Mouse (Mus musculus): ENCODE results near the gene Olfr1275. TPM values are rescaled to one million over a fixed set of nuclear protein-coding genes. Genes with fewer than 3 reads are reported as not detected.

Gene Olfr1275
- not detected for total RNA-seq (2021)

- intact Hi-C loops (cut with DNase I) = no loop called here
- DNase-seq (ENCODE audit: low spot score in 2 of 2) = no peak
Measured at GRCm38 (mm10) chr2:111235186-111235585, at the start of gene Olfr1275. Gene Olfr1275 (minus strand): TSS chr2:111235286.

GRCm38 (mm10) chr2:111274006-111274405 is 38.9 kb upstream of the Olfr1275 start, which contains the start of gene Olfr1277:
Gene Olfr1277 (minus strand): TSS chr2:111274106.
- DNase-seq (ENCODE audit: low spot score in 2 of 2) = no peak
- intact Hi-C loops (cut with DNase I) = no loop called here

- intact Hi-C loops (cut with DNase I) = no loop called here
Measured at GRCm38 (mm10) chr2:111254216-111254615, 19.1 kb upstream of the Olfr1275 start, which contains the start of gene Olfr1276. Gene Olfr1276 (plus strand): TSS chr2:111254516.

GRCm38 (mm10) chr2:111229502-111229901 is 5.6 kb downstream of the Olfr1275 start, which contains the start of gene 4930430A15Rik:
Gene 4930430A15Rik (minus strand): TSS chr2:111229602.
- DNase-seq (ENCODE audit: low spot score in 2 of 2) = no peak
- intact Hi-C loops (cut with DNase I) = no loop called here

More at GRCm38 (mm10) chr2:111254216-111254615, 19.1 kb upstream of the Olfr1275 start, which contains the start of gene Olfr1276:
- DNase-seq (ENCODE audit: low spot score in 2 of 2) = no peak

DNA sequence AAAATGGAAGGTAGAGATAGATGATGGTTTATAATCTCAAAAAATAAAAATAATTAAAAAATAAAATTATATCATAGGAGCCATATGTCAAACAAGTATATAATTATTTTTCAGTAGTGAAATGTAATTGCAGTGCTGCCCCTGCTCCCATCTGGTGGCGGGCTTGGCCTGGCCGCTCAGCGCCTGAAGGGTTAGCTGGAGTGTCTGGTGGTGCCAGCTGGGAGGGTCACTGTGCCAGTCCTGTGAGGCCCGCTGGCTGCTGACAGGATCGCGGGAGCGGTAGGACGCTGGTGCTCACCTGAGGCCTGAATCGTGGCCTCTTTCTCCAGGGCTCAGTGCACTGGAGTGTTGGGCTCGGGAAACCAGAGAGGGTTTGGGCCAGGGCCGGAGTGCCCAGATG is 53.0 kb downstream of the Olfr1275 start:
- no peak for DNase-seq (ENCODE audit: low spot score in 2 of 2)
- intact Hi-C loops (cut with DNase I) = no loop called here

Other genes with a start within 250 kb of the Olfr1275 start
- not detected for gene Gm13941, start 129.3 kb downstream of the Olfr1275 start, total RNA-seq (2021)
- gene Gm15130, start 82.3 kb downstream of the Olfr1275 start, total RNA-seq (2021) = not detected
- not detected for gene 4930430A15Rik, start 5.7 kb downstream of the Olfr1275 start, total RNA-seq (2021)
- not detected for gene Olfr1276, start 19.2 kb upstream of the Olfr1275 start, total RNA-seq (2021)
- not detected for gene Olfr1277, start 38.8 kb upstream of the Olfr1275 start, total RNA-seq (2021)
- not detected for gene Olfr1278, start 54.9 kb upstream of the Olfr1275 start, total RNA-seq (2021)
- not detected for gene Olfr1279, start 65.3 kb upstream of the Olfr1275 start, total RNA-seq (2021)
- not detected for gene Olfr1280, start 78.7 kb upstream of the Olfr1275 start, total RNA-seq (2021)
- gene Olfr1281, start 91.2 kb upstream of the Olfr1275 start, total RNA-seq (2021) = not detected
- gene Olfr1282, start 100.8 kb upstream of the Olfr1275 start, total RNA-seq (2021) = not detected
- not detected for gene Olfr1283, start 131.5 kb upstream of the Olfr1275 start, total RNA-seq (2021)
- not detected for gene Olfr1284, start 140.2 kb upstream of the Olfr1275 start, total RNA-seq (2021)
- not detected for gene Olfr1286, start 187.8 kb upstream of the Olfr1275 start, total RNA-seq (2021)
- not detected for gene Olfr1287, start 213.9 kb upstream of the Olfr1275 start, total RNA-seq (2021)
- not detected for gene Olfr1288, start 238.8 kb upstream of the Olfr1275 start, total RNA-seq (2021)
- gene Olfr1289, start 245.5 kb upstream of the Olfr1275 start, total RNA-seq (2021) = not detected

Data from left cerebral cortex, postnatal 25 days (tissue).